Mouse (Mus musculus): ENCODE measurements around the gene Cyb561. TPM values are rescaled to one million over a fixed set of nuclear protein-coding genes. Genes with fewer than 3 reads are reported as not detected.

The Cyb561 gene
- 10 to 100 TPM; 85.8 to 88.9 TPM for total RNA-seq (2021)

GRCm38 (mm10) chr11:105952911-105953386 lies at the start of gene Cyb561:
Gene Cyb561, minus strand, starts transcription at chr11:105953336.
- no peak for DNase-seq (ENCODE audit: low spot score in 2 of 2)
- intact Hi-C loops (cut with DNase I): no loop called here

- intact Hi-C loops (cut with DNase I): loop anchor here (2.0 kb wide), 1 partner anchor 75 kb away; no protein-coding TSS in a partner anchor
- DNase-seq (ENCODE audit: low spot score in 2 of 2): peak; percentile 51 to 53
These were observed 48.6 kb upstream of the Cyb561 start for GRCm38 (mm10) chr11:106001718-106002117.

- intact Hi-C loops (cut with DNase I): loop anchor here (2.0 kb wide), 1 partner anchor 77 kb away; no protein-coding TSS in a partner anchor
These were observed 46.9 kb upstream of the Cyb561 start for GRCm38 (mm10) chr11:106000062-106000461.

GRCm38 (mm10) chr11:105994375-105994774 lies 41.2 kb upstream of the Cyb561 start, which contains the start of gene Ace3:
Gene Ace3, plus strand, starts transcription at chr11:105994675.
- intact Hi-C loops (cut with DNase I): no loop called here

More at GRCm38 (mm10) chr11:106000062-106000461, 46.9 kb upstream of the Cyb561 start:
- no peak for DNase-seq (ENCODE audit: low spot score in 2 of 2)

GRCm38 (mm10) chr11:105990231-105990630 lies 37.1 kb upstream of the Cyb561 start:
- DNase-seq (ENCODE audit: low spot score in 2 of 2): no peak
- intact Hi-C loops (cut with DNase I): no loop called here

More at GRCm38 (mm10) chr11:105994375-105994774, 41.2 kb upstream of the Cyb561 start, which contains the start of gene Ace3:
- DNase-seq (ENCODE audit: low spot score in 2 of 2): no peak

GRCm38 (mm10) chr11:105989446-105989845 lies 36.3 kb upstream of the Cyb561 start:
- intact Hi-C loops (cut with DNase I): no loop called here
- no peak for DNase-seq (ENCODE audit: low spot score in 2 of 2)

- no peak for DNase-seq (ENCODE audit: low spot score in 2 of 2)
- intact Hi-C loops (cut with DNase I): no loop called here
These were observed 34.3 kb upstream of the Cyb561 start for GRCm38 (mm10) chr11:105987446-105987845.

GRCm38 (mm10) chr11:105984452-105984851 lies 31.3 kb upstream of the Cyb561 start:
- intact Hi-C loops (cut with DNase I): no loop called here

GRCm38 (mm10) chr11:105978634-105979033 lies 25.5 kb upstream of the Cyb561 start:
- DNase-seq (ENCODE audit: low spot score in 2 of 2): no peak
- intact Hi-C loops (cut with DNase I): no loop called here

More at GRCm38 (mm10) chr11:105984452-105984851, 31.3 kb upstream of the Cyb561 start:
- DNase-seq (ENCODE audit: low spot score in 2 of 2): no peak

GRCm38 (mm10) chr11:105978232-105978631 lies 25.1 kb upstream of the Cyb561 start:
- intact Hi-C loops (cut with DNase I): no loop called here
- DNase-seq (ENCODE audit: low spot score in 2 of 2): no peak

- intact Hi-C loops (cut with DNase I): no loop called here
- no peak for DNase-seq (ENCODE audit: low spot score in 2 of 2)
These were observed 22.5 kb upstream of the Cyb561 start for GRCm38 (mm10) chr11:105975636-105976035.

- intact Hi-C loops (cut with DNase I): no loop called here
- no peak for DNase-seq (ENCODE audit: low spot score in 2 of 2)
These were observed 21.9 kb upstream of the Cyb561 start for GRCm38 (mm10) chr11:105975050-105975449.

GRCm38 (mm10) chr11:105974593-105974992 lies 21.5 kb upstream of the Cyb561 start:
- intact Hi-C loops (cut with DNase I): no loop called here
- no peak for DNase-seq (ENCODE audit: low spot score in 2 of 2)

- DNase-seq (ENCODE audit: low spot score in 2 of 2): no peak
- intact Hi-C loops (cut with DNase I): loop anchor here (2.0 kb wide), 1 partner anchor 43 kb away; no protein-coding TSS in a partner anchor
These were observed 16.4 kb upstream of the Cyb561 start for GRCm38 (mm10) chr11:105969516-105969915.

- intact Hi-C loops (cut with DNase I): loop anchor here (2.0 kb wide), 1 partner anchor 42 kb away; no protein-coding TSS in a partner anchor
- DNase-seq (ENCODE audit: low spot score in 2 of 2): no peak
These were observed 15.8 kb upstream of the Cyb561 start for GRCm38 (mm10) chr11:105968948-105969347.

GRCm38 (mm10) chr11:105967741-105968574 lies 14.8 kb upstream of the Cyb561 start, which contains the start of gene Ace:
Gene Ace, plus strand, starts transcription at chr11:105967945.
- intact Hi-C loops (cut with DNase I): loop anchor here (2.0 kb wide), 1 partner anchor 41 kb away; no protein-coding TSS in a partner anchor
- DNase-seq (ENCODE audit: low spot score in 2 of 2): no peak

- DNase-seq (ENCODE audit: low spot score in 2 of 2): no peak
- intact Hi-C loops (cut with DNase I): no loop called here
These were observed 13.2 kb upstream of the Cyb561 start for GRCm38 (mm10) chr11:105966288-105966687.

- intact Hi-C loops (cut with DNase I): no loop called here
- DNase-seq (ENCODE audit: low spot score in 2 of 2): no peak
These were observed 11.6 kb upstream of the Cyb561 start for GRCm38 (mm10) chr11:105964691-105965090.

GRCm38 (mm10) chr11:105959355-105959754 lies 6.2 kb upstream of the Cyb561 start:
- peak; percentile 39 to 70 for DNase-seq (ENCODE audit: low spot score in 2 of 2)
- intact Hi-C loops (cut with DNase I): no loop called here

GRCm38 (mm10) chr11:105958566-105958965 lies 5.4 kb upstream of the Cyb561 start:
- DNase-seq (ENCODE audit: low spot score in 2 of 2): no peak
- intact Hi-C loops (cut with DNase I): no loop called here

- DNase-seq (ENCODE audit: low spot score in 2 of 2): no peak
- intact Hi-C loops (cut with DNase I): no loop called here
These were observed 4.4 kb upstream of the Cyb561 start for GRCm38 (mm10) chr11:105957501-105957900.

Measured in left cerebral cortex, postnatal 25 days (tissue).